Mouse (Mus musculus): Measurements from ENCODE around the gene Tmem80.

GRCm38 (mm10) chr7:141369918-141370317 is 42.4 kb downstream of the Tmem80 start:
- TF ChIP-seq TAL1 (conservative IDR thresholded peaks at IDR 0.05; ENCODE audit: low read depth, low read length): no peak
- TF ChIP-seq CTCF (IDR thresholded peaks at IDR 0.05; ENCODE audit: low read depth, low read length): no peak
- TF ChIP-seq GATA1 (IDR thresholded peaks at IDR 0.05; ENCODE audit: borderline replicate concordance, low read length): no peak
- TF ChIP-seq POLR2AphosphoS5 (IDR thresholded peaks at IDR 0.05; ENCODE audit: insufficient replicate concordance, low read depth, low read length): no peak

Data from G1E (cell line).